Mouse (Mus musculus) inflammation-experienced regulatory T-cells, adult 16 weeks (primary cell): Measurements from ENCODE around the gene Krcc1. TPM values are rescaled to one million over a fixed set of nuclear protein-coding genes. Genes with fewer than 3 reads are reported as not detected.

Experiments used
- polyA plus RNA-seq: library from polyadenylated mRNA; unstranded; fragments of 100-300 nt; shearing (Covaris generic); gene quantifications from one replicate; pipeline ENCODE4 v1.2.1, GENCODE M21; 2017

Krcc1 gene
- polyA plus RNA-seq, result 99.4 TPM

DNA sequence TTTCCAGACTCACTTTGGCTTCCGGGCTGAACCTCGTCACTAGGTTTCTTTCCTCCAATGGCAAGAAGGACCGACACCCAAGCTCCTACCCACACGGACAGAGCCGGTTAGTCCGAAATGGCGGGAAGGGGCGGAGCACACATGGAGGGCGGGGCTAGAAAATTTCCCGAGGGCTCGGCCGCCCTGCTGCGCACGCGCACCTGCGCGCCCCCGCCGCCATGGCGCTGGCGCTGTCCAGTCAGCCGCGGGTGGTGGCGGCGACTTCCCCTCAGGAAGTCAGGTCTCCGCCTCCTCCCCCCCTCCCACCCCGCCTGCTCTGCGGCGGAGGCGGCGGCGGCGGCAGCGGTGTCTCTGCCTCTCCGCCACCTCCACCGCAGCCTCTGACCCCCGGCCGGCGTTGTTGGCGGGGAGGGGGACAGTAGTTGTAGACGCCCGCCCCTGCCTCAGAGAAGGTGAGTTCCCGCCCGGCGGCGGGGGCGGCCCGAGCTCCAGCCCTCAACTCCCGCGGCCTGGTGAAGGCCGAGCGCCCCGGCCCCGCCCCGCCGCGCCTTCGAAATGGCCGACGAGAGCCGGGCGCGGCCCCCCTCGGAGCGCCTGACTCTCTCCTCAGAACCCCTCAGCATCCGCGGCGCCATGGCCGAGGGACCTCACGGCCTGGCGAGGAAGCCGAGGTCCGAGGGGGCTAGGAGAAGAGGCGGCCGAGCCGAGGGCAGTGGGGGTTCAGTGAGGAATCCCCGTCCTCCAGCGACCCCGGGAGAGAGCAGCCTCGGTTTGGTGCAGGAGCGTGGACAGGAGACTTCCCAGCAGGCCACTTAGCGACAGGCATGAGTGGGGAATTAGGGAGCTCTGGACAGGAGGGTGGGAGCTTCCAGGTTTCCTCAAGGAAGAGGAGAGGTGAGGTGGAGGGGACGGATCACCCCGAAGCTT, at the start of gene Krcc1:
Krcc1 (plus strand) TSS at position 289 of the 927 bp plus-strand sequence.

DNA sequence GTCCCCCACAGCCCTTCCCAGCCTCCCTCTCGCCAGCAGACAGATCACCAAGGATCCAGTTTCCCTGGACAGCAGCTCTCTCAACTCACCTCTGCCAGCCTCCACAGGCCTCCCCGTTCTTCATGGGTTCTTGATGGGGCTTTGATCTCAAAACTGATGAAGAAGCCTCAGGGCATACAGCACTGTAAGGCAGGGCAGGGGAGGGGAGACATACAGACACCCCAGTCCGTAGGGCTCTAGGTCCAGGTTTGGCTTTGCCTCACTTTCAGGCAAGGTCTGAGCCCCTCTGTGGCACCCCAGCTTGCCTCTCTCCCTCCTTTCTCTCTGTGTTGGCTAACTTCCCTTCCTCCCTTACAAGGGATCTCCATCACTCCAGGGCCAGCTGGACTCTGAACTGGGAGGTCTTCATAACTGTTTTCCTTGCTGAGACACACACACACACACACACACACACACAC, 50.4 kb downstream of the Krcc1 start, which contains the start of gene Smyd1:
Smyd1 (minus strand) TSS at position 408 of the 458 bp plus-strand sequence.

GRCm38 (mm10) chr6:71322491-71322921, 51.0 kb downstream of the Krcc1 start, which contains the start of gene Cd8b1:
Gene Cd8b1 (plus strand): TSS chr6:71322788.

Other genes starting within 250 kb of the Krcc1 start
- 3.4 TPM for gene Thnsl2, start 127.2 kb upstream of the Krcc1 start, polyA plus RNA-seq
- gene Fabp1, start 71.8 kb upstream of the Krcc1 start, polyA plus RNA-seq, result not detected
- not detected for gene Smyd1, start 50.6 kb downstream of the Krcc1 start, polyA plus RNA-seq
- gene Cd8b1, start 51.1 kb downstream of the Krcc1 start, polyA plus RNA-seq, result 19.2 TPM
- gene Cd8a, start 101.8 kb downstream of the Krcc1 start, polyA plus RNA-seq, result 1.1 TPM
- 8.0 TPM for gene Rmnd5a, start 169.0 kb downstream of the Krcc1 start, polyA plus RNA-seq
- gene Rnf103, start 222.2 kb downstream of the Krcc1 start, polyA plus RNA-seq, result 2.5 TPM